Mouse (Mus musculus) neutrophil, adult 5-6 weeks (primary cell): Measurements from ENCODE around the gene Tbx3. TPM values are rescaled to one million over a fixed set of nuclear protein-coding genes. Genes with fewer than 3 reads are reported as not detected.

ENCODE experiments used
- ATAC-seq: fragments of 151-379, 151-347 bp; 2 replicates; pipeline ENCODE4 v1.8.0; 2017; ENCODE audit warnings: mild to moderate bottlenecking, moderate TSS enrichment; ENCODE audit not compliant: insufficient number of reproducible peaks, poor library complexity, low FRiP score, severe bottlenecking; ENCODE audit errors: extremely low read depth
- total RNA-seq: library from RNA; stranded (forward); fragments of 200-1000 nt; gene quantifications from 2 replicates; pipeline ENCODE4 v1.2.3, GENCODE M21; 2017

Tbx3 gene
- total RNA-seq, 1 experiment from 2014 or later = not detected

DNA sequence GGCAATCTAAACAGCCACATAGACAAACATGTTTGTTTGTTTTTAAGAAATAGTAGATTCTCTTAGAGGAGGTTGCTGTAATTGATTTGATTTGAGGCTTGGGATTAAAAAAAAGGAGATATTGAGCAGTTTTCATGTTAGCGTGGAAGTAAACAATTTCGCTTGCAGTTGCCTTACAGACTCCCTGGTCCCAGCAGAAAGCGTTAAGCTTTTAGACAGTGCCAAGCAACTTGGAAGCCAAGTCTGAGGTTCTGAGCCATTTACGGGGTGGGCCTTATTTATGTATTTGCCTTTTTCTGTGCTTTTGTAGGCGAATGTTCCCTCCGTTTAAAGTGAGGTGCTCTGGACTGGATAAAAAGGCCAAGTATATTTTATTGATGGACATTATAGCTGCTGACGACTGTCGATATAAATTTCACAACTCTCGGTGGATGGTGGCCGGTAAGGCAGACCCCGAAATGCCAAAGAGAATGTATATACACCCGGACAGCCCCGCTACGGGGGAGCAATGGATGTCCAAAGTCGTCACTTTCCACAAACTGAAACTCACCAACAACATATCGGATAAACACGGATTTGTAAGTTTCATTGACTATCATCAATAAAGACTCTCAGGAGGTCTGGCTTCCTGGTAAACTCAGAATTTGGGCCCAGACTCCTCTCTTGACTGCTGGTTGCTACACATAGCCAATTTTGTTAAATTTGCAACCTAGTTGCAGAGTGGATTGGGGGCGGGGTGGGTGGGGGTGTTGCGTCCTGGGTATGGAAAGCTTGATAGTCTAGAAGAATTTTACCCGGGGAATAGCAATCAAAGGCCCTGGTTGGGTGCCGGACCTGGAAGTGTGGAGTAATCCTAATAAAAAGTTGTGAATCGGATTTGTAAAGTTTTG lies 3.5 kb downstream of the Tbx3 start:
- no peak for ATAC-seq

DNA sequence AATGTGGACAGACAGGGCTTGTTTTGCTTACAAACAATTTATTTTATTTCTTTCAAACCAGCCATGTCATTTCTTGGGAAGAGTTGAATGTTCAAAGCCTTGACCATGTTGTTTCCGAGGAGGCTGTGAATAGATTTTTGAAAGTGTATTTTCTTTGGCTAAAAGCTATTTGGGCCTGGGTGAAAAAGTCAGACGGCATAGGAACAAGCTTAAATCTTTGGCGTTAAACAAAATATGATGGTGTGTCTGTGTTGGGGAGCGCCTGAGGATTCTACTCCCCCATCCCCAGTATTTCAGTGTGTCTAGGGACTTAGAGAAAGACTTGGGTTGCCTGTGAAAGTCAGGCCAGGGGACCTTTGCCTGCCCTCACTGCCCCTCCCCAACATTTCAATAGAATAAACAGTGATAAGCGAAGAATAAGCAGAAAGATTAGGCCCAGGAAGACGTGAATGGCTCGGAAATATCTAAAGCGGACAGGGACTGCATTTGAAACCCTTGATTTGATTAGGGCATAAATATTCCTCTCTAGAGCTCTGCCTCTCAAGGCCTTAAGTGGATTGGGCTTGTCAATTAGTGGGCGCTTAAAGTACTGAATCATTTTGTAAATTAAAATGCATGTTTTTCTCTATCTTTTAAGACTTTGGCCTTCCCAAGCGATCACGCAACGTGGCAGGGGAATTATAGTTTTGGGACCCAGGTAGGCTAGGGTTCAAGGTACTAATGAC lies 4.3 kb downstream of the Tbx3 start:
- no peak for ATAC-seq

DNA sequence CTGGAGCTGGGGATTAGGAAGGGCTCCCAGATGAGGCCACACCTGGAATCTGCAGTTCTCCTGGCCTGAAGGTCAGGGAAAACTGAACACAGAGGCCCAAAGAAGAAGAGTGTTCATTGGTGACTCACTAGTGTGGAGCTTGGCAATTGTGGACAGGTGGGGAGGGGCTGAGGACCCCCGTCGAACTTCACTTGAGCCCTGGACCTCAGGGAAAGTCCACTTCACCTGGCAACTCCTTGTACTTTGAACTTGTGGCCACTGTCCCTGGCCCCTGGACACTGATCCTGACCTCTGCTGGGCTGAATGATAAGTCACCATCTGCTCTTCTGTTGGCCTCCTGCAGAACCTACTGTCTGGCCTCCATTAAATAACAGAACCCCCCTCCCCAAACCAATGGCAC lies 5.8 kb downstream of the Tbx3 start:
- no peak for ATAC-seq

DNA sequence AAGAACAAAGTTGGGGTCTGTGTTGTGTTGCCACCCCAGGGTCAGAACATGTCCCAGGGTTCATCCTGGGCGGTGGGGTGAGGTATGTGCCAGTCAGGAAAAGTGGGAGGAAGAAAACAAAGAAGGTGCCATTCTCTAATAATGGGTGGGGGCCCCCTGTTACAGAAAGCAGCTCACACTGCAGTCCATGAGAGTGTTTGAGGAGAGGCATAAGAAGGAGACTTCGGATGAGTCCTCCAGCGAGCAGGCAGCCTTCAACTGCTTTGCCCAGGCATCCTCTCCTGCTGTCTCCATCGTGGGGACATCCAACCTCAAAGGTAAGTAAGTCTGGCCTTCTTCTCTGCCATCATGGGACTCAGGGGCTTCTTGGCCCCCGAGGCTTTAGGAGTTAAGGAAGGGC lies 8.0 kb downstream of the Tbx3 start:
- ATAC-seq = no peak

GRCm38 (mm10) chr5:119679084-119679483 lies 8.6 kb downstream of the Tbx3 start:
- ATAC-seq = no peak

DNA sequence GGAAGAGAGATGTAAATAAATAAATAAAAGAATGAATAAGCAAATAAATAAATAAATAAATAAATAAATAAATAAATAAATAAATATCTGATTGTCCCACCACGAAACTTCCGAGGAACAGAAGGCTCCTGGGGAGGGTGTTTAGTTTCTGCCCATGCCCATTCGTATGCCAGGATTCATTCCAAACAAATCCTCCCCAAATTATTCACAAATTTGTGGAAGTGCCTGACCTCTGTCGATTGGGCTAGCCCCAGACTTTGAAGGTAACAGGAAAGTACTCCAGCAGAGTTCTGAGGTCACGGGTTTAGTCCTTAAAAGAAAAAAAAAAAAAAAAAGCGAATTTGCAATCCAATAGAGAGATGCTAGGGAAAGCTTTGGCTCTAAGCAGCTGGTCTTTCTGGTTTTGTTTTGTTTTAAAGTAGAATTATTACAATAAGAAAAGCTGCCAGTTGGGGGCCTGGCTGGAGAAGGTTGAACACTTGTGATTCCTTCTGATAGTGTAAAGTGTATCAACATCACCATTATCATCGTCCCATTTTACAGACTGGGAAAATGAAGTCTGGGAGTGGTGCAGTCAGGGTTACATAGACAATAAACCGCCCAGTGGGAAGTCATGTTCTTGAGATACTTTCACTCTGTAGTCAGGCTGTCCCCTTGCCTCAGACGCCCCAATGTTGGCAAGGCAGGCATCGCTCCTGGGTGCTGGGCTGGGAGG lies 9.3 kb downstream of the Tbx3 start:
- no peak for ATAC-seq

DNA sequence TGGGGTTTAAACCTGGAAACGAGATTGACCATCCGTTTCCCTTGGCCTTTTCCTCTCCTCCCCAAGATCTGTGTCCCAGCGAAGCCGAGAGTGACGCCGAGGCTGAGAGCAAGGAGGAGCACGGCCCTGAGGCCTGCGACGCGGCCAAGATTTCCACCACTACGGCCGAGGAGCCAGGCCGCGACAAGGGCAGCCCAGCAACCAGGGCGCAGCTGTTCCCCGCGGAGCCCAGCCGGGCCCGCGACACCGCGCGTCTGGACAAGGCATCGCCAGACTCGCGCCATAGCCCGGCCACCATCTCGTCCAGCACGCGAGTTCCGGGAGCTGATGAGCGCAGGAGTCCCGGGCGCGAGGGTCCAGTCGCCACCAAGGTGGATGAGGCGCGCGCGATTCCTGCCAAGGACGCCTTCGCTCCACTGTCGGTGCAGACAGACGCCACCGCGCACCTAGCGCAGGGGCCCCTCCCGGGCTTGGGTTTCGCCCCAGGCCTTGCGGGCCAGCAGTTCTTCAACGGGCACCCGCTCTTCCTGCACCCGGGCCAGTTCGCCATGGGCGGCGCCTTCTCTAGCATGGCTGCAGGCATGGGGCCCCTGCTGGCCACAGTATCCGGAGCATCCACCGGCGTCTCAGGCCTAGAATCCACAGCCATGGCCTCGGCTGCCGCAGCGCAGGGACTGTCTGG lies 10.0 kb downstream of the Tbx3 start:
- ATAC-seq = no peak

DNA sequence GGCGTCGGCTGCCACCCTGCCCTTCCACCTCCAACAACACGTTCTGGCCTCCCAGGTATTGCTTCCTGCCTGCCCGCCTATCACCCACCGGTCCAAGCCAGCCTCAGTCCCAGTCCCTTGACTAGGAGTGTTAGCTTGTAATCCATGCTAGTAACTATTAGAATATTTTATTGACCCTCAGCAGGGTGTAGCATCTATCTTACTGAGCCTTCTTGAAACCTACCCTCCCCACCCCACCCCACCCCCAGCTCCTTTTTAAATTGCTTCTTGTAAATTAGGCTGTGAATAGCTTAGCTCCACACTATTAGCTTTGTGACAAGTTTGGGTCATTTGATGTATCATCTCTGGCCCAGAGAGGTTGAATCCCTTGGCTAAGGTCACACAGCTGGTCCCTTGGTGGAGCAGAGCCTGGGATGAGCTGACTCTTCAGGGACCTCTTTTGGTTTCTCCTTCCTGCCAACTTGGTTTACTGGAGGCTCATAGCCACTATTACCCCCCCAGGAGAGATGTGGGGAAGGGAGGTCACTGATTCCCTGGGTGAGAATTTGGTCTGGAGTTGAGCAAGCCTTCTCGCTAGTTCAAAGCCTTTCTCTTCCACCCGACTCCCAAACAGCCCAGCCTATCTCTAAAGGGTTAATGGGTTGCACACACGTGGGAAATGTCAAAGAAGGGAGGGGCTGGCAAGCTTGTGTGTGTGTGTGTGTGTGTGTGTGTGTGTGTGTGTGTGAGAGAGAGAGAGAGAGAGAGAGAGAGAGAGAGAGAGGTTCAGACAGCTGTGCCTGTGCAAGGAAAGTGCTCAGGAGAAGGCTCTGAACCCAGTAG lies 10.8 kb downstream of the Tbx3 start:
- ATAC-seq = no peak

DNA sequence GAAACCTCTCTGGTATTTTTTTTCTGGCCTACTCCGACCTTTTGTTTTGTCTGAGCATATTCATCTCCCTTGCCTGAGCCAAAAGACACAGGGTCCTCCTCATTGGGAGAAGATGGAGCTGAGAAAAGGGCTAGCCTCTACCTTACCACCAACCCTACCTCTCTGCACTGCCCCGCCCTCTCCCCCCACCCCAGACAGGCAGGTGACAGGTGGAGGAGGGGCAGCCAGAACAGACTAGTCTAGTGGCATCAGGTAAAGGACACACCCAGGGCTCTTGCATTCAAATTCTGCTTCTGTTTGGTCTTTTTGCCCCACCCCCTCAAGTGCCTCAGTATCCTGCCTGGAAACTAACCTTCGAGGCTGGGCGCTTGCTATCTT lies 11.4 kb downstream of the Tbx3 start:
- no peak for ATAC-seq

DNA sequence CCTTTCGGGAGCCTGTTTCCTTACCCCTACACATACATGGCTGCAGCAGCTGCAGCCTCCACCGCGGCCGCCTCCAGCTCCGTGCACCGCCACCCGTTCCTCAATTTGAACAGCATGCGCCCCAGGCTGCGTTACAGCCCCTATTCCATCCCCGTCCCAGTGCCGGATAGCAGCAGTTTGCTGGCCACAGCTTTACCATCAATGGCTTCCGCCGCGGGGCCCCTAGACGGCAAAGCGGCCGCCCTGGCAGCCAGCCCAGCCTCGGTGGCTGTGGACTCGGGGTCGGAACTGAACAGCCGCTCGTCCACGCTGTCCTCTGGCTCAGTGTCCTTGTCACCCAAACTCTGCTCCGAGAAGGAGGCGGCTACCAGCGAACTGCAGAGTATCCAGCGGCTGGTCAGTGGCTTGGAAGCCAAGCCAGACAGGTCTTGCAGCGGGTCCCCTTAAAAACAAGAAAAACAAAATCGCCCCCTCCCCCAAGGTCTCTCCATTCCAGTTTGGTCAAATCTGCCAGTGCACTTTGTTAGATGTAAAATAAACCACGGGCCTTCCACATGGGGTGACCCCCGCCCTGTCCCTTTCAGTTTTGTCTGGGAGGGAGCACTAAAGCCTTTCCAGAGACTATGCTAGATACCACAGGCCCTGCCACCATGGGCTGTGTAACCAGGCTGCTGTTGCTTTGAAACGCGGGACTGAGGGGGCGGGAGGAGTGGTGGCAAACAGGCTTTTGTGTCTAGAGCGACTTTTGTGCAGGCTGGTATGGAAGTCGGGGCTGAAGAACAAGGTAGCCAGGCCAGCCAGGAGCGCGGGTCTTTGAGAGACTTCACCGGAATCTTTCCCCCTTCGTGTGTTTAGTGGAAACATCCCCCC lies 12.4 kb downstream of the Tbx3 start:
- ATAC-seq = no peak

- ATAC-seq = no peak
Measured at GRCm38 (mm10) chr5:119683861-119684260, 13.4 kb downstream of the Tbx3 start.

DNA sequence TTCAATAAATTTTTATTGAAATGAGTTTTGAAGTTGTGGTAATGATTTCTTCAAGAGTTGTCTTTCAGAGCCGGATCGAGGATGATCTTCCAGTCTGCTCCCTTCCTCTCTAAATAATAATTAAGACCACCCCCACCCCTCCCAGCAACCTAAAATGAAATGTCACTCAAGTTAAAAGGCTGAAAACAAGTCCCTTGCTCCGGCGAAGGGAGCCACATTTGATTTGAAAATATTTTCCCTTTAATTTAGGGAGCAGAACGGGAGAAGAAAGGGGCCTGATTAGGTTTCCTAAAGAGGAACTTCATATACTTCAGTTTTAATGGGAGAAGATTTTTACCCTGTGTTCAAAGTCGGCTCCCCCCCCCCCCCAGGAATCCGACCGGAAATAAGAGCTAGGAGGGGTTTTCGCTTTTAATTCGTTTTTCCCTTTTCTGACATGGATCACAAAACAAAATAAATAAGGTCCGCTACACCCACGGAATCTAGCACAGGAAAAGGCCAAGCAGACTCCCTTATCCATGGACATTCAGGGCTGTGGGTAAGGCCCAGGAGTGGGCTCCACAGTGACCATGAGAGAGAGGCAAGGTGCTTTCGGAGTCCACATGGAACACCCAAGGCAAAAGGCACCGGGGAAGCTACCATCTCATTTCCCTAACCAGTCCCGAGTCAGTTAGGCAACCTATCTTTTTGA lies 14.4 kb downstream of the Tbx3 start:
- ATAC-seq = no peak

DNA sequence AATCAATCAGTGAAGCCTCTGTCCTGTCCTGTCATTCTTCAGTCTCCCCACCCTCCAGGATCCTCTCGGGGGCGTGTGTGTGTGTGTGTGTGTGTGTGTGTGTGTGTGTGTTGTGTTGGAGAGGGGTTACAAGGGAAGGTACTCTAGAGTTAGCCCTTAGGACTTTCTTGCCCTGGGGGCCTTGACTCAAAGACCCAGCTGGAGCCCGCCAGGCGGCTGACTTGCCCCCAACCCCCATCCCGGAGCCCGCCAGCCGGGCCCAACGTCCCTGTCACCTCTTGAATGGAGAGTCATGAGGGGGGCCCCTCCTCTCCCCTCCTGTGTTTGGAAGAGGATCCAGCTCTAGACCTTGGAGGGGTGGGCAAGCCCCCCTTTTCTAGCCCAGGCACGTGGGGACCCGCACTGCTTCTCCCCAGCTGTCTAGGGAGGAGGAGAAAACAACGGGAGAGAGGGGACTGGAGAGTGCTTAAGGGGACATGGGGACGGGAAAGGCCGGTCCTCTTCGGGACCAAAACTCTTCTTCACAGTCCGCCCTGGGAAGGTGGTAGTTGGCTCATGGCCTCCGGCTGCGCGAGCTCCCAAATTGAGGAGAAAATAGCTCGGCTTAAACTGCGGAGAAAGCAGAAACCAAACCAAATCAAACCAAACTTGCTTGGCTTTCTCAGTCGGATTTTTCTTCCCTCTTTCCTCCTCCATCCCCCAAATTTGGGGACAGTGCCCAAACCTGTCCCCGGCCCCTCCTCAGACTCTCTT lies 15.2 kb downstream of the Tbx3 start:
- no peak for ATAC-seq

GRCm38 (mm10) chr5:119686199-119686964 lies 15.9 kb downstream of the Tbx3 start:
- no peak for ATAC-seq

- ATAC-seq = no peak
Measured at GRCm38 (mm10) chr5:119687005-119687855, 16.8 kb downstream of the Tbx3 start.
